Mouse (Mus musculus): ENCODE measurements around the gene Lalba. TPM values are rescaled to one million over a fixed set of nuclear protein-coding genes. Genes with fewer than 3 reads are reported as not detected.

Gene Lalba
- total and polyA plus RNA-seq, 3 experiments, result not detected

GRCm38 (mm10) chr15:98471539-98471938 is 11.0 kb downstream of the Lalba start:
- Histone ChIP-seq H3K27me3 (ENCODE audit: control insufficient read depth in 1 of 2, insufficient read depth in 2 of 2, low read length in 2 of 2) (peaks cover 9 to 20% of the 10 kb centered on the region in 2 experiments), H3K4me1 (ENCODE audit: control insufficient read depth in 1 of 2, insufficient read depth in 2 of 2, low read length in 2 of 2) (peaks cover 7 to 8% of the 10 kb centered on the region in 2 experiments; a peak in 2 of 4 replicates), H3K9ac (ENCODE audit: control insufficient read depth, low read depth, low read length, poor library complexity, severe bottlenecking) (no peak overlapping the region), H3K4me3 (ENCODE audit: control insufficient read depth in 1 of 2, insufficient read depth in 1 of 2, low read depth in 2 of 2, low read length in 2 of 2) (no peak overlapping the region), H3K79me2 (ENCODE audit: control insufficient read depth, insufficient read depth, low read length, poor library complexity) (no peaks in the 10 kb centered on the region), H3K36me3 (ENCODE audit: control insufficient read depth in 1 of 2, insufficient read depth in 2 of 2, low read length in 2 of 2) (no peaks in the 10 kb centered on the region), H3K27ac (ENCODE audit: control insufficient read depth, low read depth, low read length) (no peak overlapping the region), H3K9me3 (replicated peaks; ENCODE audit: insufficient read depth, low read length) (no peaks in the 10 kb centered on the region)
- no peak for TF ChIP-seq GABPA (IDR thresholded peaks at IDR 0.05; ENCODE audit: low read depth, low read length)
- no peak for TF ChIP-seq CTCF (IDR thresholded peaks at IDR 0.05 in 2 of 3, conservative IDR thresholded peaks at IDR 0.05 in 1 of 3; ENCODE audit: control insufficient read depth in 1 of 3, insufficient read depth in 1 of 3, low read depth in 2 of 3, low read length in 3 of 3, poor library complexity in 1 of 3, severe bottlenecking in 1 of 3)
- no peak for TF ChIP-seq KAT2A (conservative IDR thresholded peaks at IDR 0.05; ENCODE audit: low read depth, low read length)
- no peak for TF ChIP-seq CHD2 (IDR thresholded peaks at IDR 0.05; ENCODE audit: low read length)
- no peak for TF ChIP-seq MXI1 (IDR thresholded peaks at IDR 0.05; ENCODE audit: low read depth, low read length)
- no peak for TF ChIP-seq MEF2A (IDR thresholded peaks at IDR 0.05; ENCODE audit: extremely low read depth, insufficient replicate concordance, low read depth, low read length, poor library complexity, severe bottlenecking)
- no peak for TF ChIP-seq HCFC1 (IDR thresholded peaks at IDR 0.05; ENCODE audit: low read depth, low read length)
- TF ChIP-seq USF1 (IDR thresholded peaks at IDR 0.05; ENCODE audit: low read depth, low read length), result no peak
- TF ChIP-seq MAZ (IDR thresholded peaks at IDR 0.05; ENCODE audit: low read depth, low read length), result no peak
- no peak for TF ChIP-seq POLR2AphosphoS2 (IDR thresholded peaks at IDR 0.05; ENCODE audit: low read length)
- no peak for TF ChIP-seq MAX (IDR thresholded peaks at IDR 0.05; ENCODE audit: low read length)
- no peak for TF ChIP-seq MYB (IDR thresholded peaks at IDR 0.05; ENCODE audit: low read depth, low read length)
- no peak for TF ChIP-seq ZKSCAN1 (IDR thresholded peaks at IDR 0.05; ENCODE audit: low read depth, low read length)
- TF ChIP-seq NELFE (IDR thresholded peaks at IDR 0.05; ENCODE audit: low read depth, low read length), result no peak
- TF ChIP-seq UBTF (IDR thresholded peaks at IDR 0.05; ENCODE audit: borderline replicate concordance, insufficient read depth, low read depth, low read length), result no peak
- no peak for TF ChIP-seq ELF1 (IDR thresholded peaks at IDR 0.05; ENCODE audit: low read depth, low read length)
- TF ChIP-seq USF2 (IDR thresholded peaks at IDR 0.05; ENCODE audit: borderline replicate concordance in 1 of 2, insufficient read depth in 1 of 2, low read depth in 1 of 2, low read length in 2 of 2), result no peak
- TF ChIP-seq MAFK (IDR thresholded peaks at IDR 0.05; ENCODE audit: borderline replicate concordance, low read depth, low read length), result no peak
- no peak for TF ChIP-seq POLR2A (IDR thresholded peaks at IDR 0.05; ENCODE audit: control insufficient read depth in 1 of 2, insufficient read depth in 1 of 2, low read depth in 1 of 2, low read length in 2 of 2, poor library complexity in 1 of 2)
- no peak for DNase-seq (ENCODE audit: low read depth, low spot score)

GRCm38 (mm10) chr15:98469596-98469995 is 12.9 kb downstream of the Lalba start, which contains the start of gene OR5BS1P:
Gene OR5BS1P (plus strand): TSS chr15:98469896.
- no peaks in the 10 kb centered on the region for H3K79me2 ChIP-seq (ENCODE audit: control insufficient read depth, insufficient read depth, low read length, poor library complexity)
- H3K9ac ChIP-seq (ENCODE audit: control insufficient read depth, low read depth, low read length, poor library complexity, severe bottlenecking), result no peak within 1 kb of the TSS
- H3K27ac ChIP-seq (ENCODE audit: control insufficient read depth, low read depth, low read length), result no peak within 1 kb of the TSS
- no peaks in the 10 kb centered on the region for H3K36me3 ChIP-seq (ENCODE audit: control insufficient read depth in 1 of 2, insufficient read depth in 2 of 2, low read length in 2 of 2)
- DNase-seq (ENCODE audit: low read depth, low spot score), result no peak
- peaks cover 16 to 22% of the 10 kb centered on the region in 2 experiments for H3K27me3 ChIP-seq (ENCODE audit: control insufficient read depth in 1 of 2, insufficient read depth in 2 of 2, low read length in 2 of 2)
- no peaks in the 10 kb centered on the region for H3K9me3 ChIP-seq (replicated peaks; ENCODE audit: insufficient read depth, low read length)
- H3K4me3 ChIP-seq (ENCODE audit: control insufficient read depth in 1 of 2, insufficient read depth in 1 of 2, low read depth in 2 of 2, low read length in 2 of 2), result no peak within 1 kb of the TSS
- H3K4me1 ChIP-seq (ENCODE audit: control insufficient read depth in 1 of 2, insufficient read depth in 2 of 2, low read length in 2 of 2), result peaks cover 0 to 3% of the 10 kb centered on the region in 2 experiments; a peak in 1 of 4 replicates
- no peak for TF ChIP-seq POLR2AphosphoS2 (IDR thresholded peaks at IDR 0.05; ENCODE audit: low read length)
- TF ChIP-seq UBTF (IDR thresholded peaks at IDR 0.05; ENCODE audit: borderline replicate concordance, insufficient read depth, low read depth, low read length), result no peak
- TF ChIP-seq TAL1 (IDR thresholded peaks at IDR 0.05; ENCODE audit: low read length), result no peak
- TF ChIP-seq POLR2A (IDR thresholded peaks at IDR 0.05; ENCODE audit: control insufficient read depth in 1 of 2, insufficient read depth in 1 of 2, low read depth in 1 of 2, low read length in 2 of 2, poor library complexity in 1 of 2), result no peak
- TF ChIP-seq RAD21 (IDR thresholded peaks at IDR 0.05; ENCODE audit: low read depth, low read length), result no peak
- no peak for TF ChIP-seq TCF12 (IDR thresholded peaks at IDR 0.05; ENCODE audit: low read depth, low read length)
- no peak for TF ChIP-seq MYB (IDR thresholded peaks at IDR 0.05; ENCODE audit: low read depth, low read length)
- no peak for TF ChIP-seq KAT2A (conservative IDR thresholded peaks at IDR 0.05; ENCODE audit: low read depth, low read length)
- TF ChIP-seq CHD2 (IDR thresholded peaks at IDR 0.05; ENCODE audit: low read length), result no peak
